Mouse (Mus musculus): ENCODE measurements at regions not wholly inside any gene's neighbourhood (a gene's known extent, or its start where the extent isn't known, plus 50 kb on each side); places are given as distances from the start of the nearest gene placed in this dataset. TPM values are rescaled to one million over a fixed set of nuclear protein-coding genes. Genes with fewer than 3 reads are reported as not detected.

GRCm38 (mm10) chr11:37412868-37413267 is 177.1 kb upstream of the Tenm2 start:
- Histone ChIP-seq H3K9ac (ENCODE audit: low read depth, low read length) (no peak overlapping the region), H3K9me3 (replicated peaks; ENCODE audit: control insufficient read depth, low read length) (no peaks in the 10 kb centered on the region), H3K4me3 (ENCODE audit: low read depth, low read length) (no peak overlapping the region), H3K4me2 (ENCODE audit: low read depth, low read length) (no peak overlapping the region), H3K4me1 (ENCODE audit: control insufficient read depth, low read depth, low read length) (no peaks in the 10 kb centered on the region), H3K36me3 (ENCODE audit: control insufficient read depth, insufficient read depth) (no peaks in the 10 kb centered on the region), H3K27ac (ENCODE audit: low read length) (no peak overlapping the region), H3K27me3 (ENCODE audit: control insufficient read depth, insufficient read depth, low read depth, low read length) (no peaks in the 10 kb centered on the region)
- 41% methylated on average over 3 of the region's 3 CpGs for WGBS (ENCODE audit: insufficient replicate concordance)
- ATAC-seq (ENCODE audit: low read depth), result peak; percentile 90

GRCm38 (mm10) chr11:37367971-37368370 is 132.2 kb upstream of the Tenm2 start:
- WGBS (ENCODE audit: insufficient replicate concordance), result 41% methylated on average over 1 of the region's 1 CpGs
- ATAC-seq (ENCODE audit: low read depth), result no peak
- H3K27me3 ChIP-seq (ENCODE audit: control insufficient read depth, insufficient read depth, low read depth, low read length), result no peaks in the 10 kb centered on the region
- no peak overlapping the region for H3K4me2 ChIP-seq (ENCODE audit: low read depth, low read length)
- H3K4me1 ChIP-seq (ENCODE audit: control insufficient read depth, low read depth, low read length), result no peaks in the 10 kb centered on the region
- no peaks in the 10 kb centered on the region for H3K36me3 ChIP-seq (ENCODE audit: control insufficient read depth, insufficient read depth)
- H3K4me3 ChIP-seq (ENCODE audit: low read depth, low read length), result no peak overlapping the region
- no peak overlapping the region for H3K9ac ChIP-seq (ENCODE audit: low read depth, low read length)
- no peaks in the 10 kb centered on the region for H3K9me3 ChIP-seq (replicated peaks; ENCODE audit: control insufficient read depth, low read length)
- no peak overlapping the region for H3K27ac ChIP-seq (ENCODE audit: low read length)

GRCm38 (mm10) chr11:37364430-37364829 is 128.7 kb upstream of the Tenm2 start:
- H3K4me2 ChIP-seq (ENCODE audit: low read depth, low read length), result no peak overlapping the region
- no peaks in the 10 kb centered on the region for H3K36me3 ChIP-seq (ENCODE audit: control insufficient read depth, insufficient read depth)
- no peak overlapping the region for H3K9ac ChIP-seq (ENCODE audit: low read depth, low read length)
- H3K4me1 ChIP-seq (ENCODE audit: control insufficient read depth, low read depth, low read length), result no peaks in the 10 kb centered on the region
- WGBS (ENCODE audit: insufficient replicate concordance), result 61% methylated on average over 2 of the region's 2 CpGs
- no peak overlapping the region for H3K4me3 ChIP-seq (ENCODE audit: low read depth, low read length)
- H3K27me3 ChIP-seq (ENCODE audit: control insufficient read depth, insufficient read depth, low read depth, low read length), result no peaks in the 10 kb centered on the region
- H3K9me3 ChIP-seq (replicated peaks; ENCODE audit: control insufficient read depth, low read length), result no peaks in the 10 kb centered on the region
- ATAC-seq (ENCODE audit: low read depth), result no peak
- no peak overlapping the region for H3K27ac ChIP-seq (ENCODE audit: low read length)

- Histone ChIP-seq H3K27me3 (ENCODE audit: control insufficient read depth, insufficient read depth, low read depth, low read length) (no peaks in the 10 kb centered on the region), H3K27ac (ENCODE audit: low read length) (no peak overlapping the region), H3K4me2 (ENCODE audit: low read depth, low read length) (no peak overlapping the region), H3K4me3 (ENCODE audit: low read depth, low read length) (no peak overlapping the region), H3K36me3 (ENCODE audit: control insufficient read depth, insufficient read depth) (no peaks in the 10 kb centered on the region), H3K4me1 (ENCODE audit: control insufficient read depth, low read depth, low read length) (no peaks in the 10 kb centered on the region), H3K9me3 (replicated peaks; ENCODE audit: control insufficient read depth, low read length) (no peaks in the 10 kb centered on the region), H3K9ac (ENCODE audit: low read depth, low read length) (no peak overlapping the region)
- WGBS (ENCODE audit: insufficient replicate concordance), result 46% methylated on average over 2 of the region's 2 CpGs
- ATAC-seq (ENCODE audit: low read depth), result no peak
Measured at GRCm38 (mm10) chr11:37355074-37355473, 119.3 kb upstream of the Tenm2 start.

GRCm38 (mm10) chr11:37309691-37310090 is 73.9 kb upstream of the Tenm2 start:
- no peak overlapping the region for H3K4me2 ChIP-seq (ENCODE audit: low read depth, low read length)
- H3K27ac ChIP-seq (ENCODE audit: low read length), result no peak overlapping the region
- no peaks in the 10 kb centered on the region for H3K36me3 ChIP-seq (ENCODE audit: control insufficient read depth, insufficient read depth)
- no peaks in the 10 kb centered on the region for H3K4me1 ChIP-seq (ENCODE audit: control insufficient read depth, low read depth, low read length)
- no peak overlapping the region for H3K4me3 ChIP-seq (ENCODE audit: low read depth, low read length)
- H3K27me3 ChIP-seq (ENCODE audit: control insufficient read depth, insufficient read depth, low read depth, low read length), result no peaks in the 10 kb centered on the region
- H3K9me3 ChIP-seq (replicated peaks; ENCODE audit: control insufficient read depth, low read length), result no peaks in the 10 kb centered on the region
- no peak overlapping the region for H3K9ac ChIP-seq (ENCODE audit: low read depth, low read length)
- ATAC-seq (ENCODE audit: low read depth), result no peak
- WGBS (ENCODE audit: insufficient replicate concordance), result 52% methylated on average over 2 of the region's 2 CpGs

- Histone ChIP-seq H3K4me3 (ENCODE audit: low read depth, low read length) (no peak overlapping the region), H3K27ac (ENCODE audit: low read length) (no peak overlapping the region), H3K9ac (ENCODE audit: low read depth, low read length) (no peak overlapping the region), H3K36me3 (ENCODE audit: control insufficient read depth, insufficient read depth) (no peaks in the 10 kb centered on the region), H3K27me3 (ENCODE audit: control insufficient read depth, insufficient read depth, low read depth, low read length) (no peaks in the 10 kb centered on the region), H3K4me2 (ENCODE audit: low read depth, low read length) (no peak overlapping the region), H3K9me3 (replicated peaks; ENCODE audit: control insufficient read depth, low read length) (no peaks in the 10 kb centered on the region), H3K4me1 (ENCODE audit: control insufficient read depth, low read depth, low read length) (no peaks in the 10 kb centered on the region)
- 54% methylated on average over 2 of the region's 2 CpGs for WGBS (ENCODE audit: insufficient replicate concordance)
- ATAC-seq (ENCODE audit: low read depth), result no peak
Measured at GRCm38 (mm10) chr11:37306656-37307055, 70.9 kb upstream of the Tenm2 start.

Small RNAs in the stretch of these regions (microRNA-seq; reads per million reads assigned to microRNA genes)
- not detected for gene Gm25693
